Mouse (Mus musculus) large intestine, adult 2 months (tissue): ENCODE results near the gene Inpp5k. TPM values are rescaled to one million over a fixed set of nuclear protein-coding genes. Genes with fewer than 3 reads are reported as not detected.

Source experiments
- polyA plus RNA-seq: library from polyadenylated mRNA; depleted of rRNA; stranded (reverse); fragments of >200 nt; gene quantifications from 2 replicates; pipeline ENCODE4 v1.2.3, GENCODE M21; 2012; rRNA removed

Inpp5k gene
- polyA plus RNA-seq, 1 experiment = 28.0 TPM

Other genes starting within 250 kb of the Inpp5k start
- gene Serpinf1, start 208.3 kb upstream of the Inpp5k start, polyA plus RNA-seq = 12.0 and 12.7 TPM in 2 replicates
- 2.8 and 3.8 TPM in 2 replicates for gene Serpinf2, start 191.4 kb upstream of the Inpp5k start, polyA plus RNA-seq
- gene Wdr81, start 176.3 kb upstream of the Inpp5k start, polyA plus RNA-seq = 9.4 and 10.8 TPM in 2 replicates
- 20.6 and 48.3 TPM in 2 replicates for gene Tlcd2, start 169.3 kb upstream of the Inpp5k start, polyA plus RNA-seq
- 51.2 and 77.9 TPM in 2 replicates for gene Prpf8, start 144.2 kb upstream of the Inpp5k start, polyA plus RNA-seq
- 8.9 and 11.3 TPM in 2 replicates for gene Rilp, start 120.9 kb upstream of the Inpp5k start, polyA plus RNA-seq
- 3.8 and 5.9 TPM in 2 replicates for gene Scarf1, start 117.4 kb upstream of the Inpp5k start, polyA plus RNA-seq
- 122 and 330 TPM in 2 replicates for gene Slc43a2, start 99.3 kb upstream of the Inpp5k start, polyA plus RNA-seq
- gene Pitpna, start 42.9 kb upstream of the Inpp5k start, polyA plus RNA-seq = 168 and 190 TPM in 2 replicates
- 37.4 and 47.2 TPM in 2 replicates for gene Myo1c, start 19.5 kb downstream of the Inpp5k start, polyA plus RNA-seq
- 30.5 and 39.8 TPM in 2 replicates for gene Crk, start 48.3 kb downstream of the Inpp5k start, polyA plus RNA-seq
- 162 and 172 TPM in 2 replicates for gene Ywhae, start 101.9 kb downstream of the Inpp5k start, polyA plus RNA-seq
- gene Doc2b, start 165.1 kb downstream of the Inpp5k start, polyA plus RNA-seq = 0.26 and 0.31 TPM in 2 replicates